Mouse (Mus musculus): ENCODE results near the gene Ehd1. TPM values are rescaled to one million over a fixed set of nuclear protein-coding genes. Genes with fewer than 3 reads are reported as not detected.
A peak's percentile ranks its signal among the peaks of the same experiment; 100 is the strongest.

Ehd1 gene
- polyA plus RNA-seq, 1 experiment = 96.3 TPM

DNA sequence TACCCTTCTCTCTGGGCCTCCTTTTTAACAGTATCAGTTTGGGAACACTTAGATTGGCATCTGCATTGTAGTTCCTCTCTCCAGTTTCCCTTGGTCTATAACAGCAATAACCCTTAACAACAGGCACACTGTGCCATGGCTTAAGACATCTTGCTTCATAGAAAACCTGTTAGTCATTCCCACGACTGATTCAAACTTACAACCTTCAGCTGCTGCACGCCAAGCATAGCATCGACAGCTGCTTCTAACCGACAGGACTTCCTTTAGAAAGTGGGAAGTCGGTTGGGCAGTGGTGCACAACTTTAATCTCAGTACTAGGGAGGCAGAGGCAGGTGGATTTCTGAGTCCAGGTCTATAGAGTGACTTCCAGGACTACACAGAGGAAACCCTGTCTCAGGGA lies 54.7 kb downstream of the Ehd1 start:
- Histone ChIP-seq H3K4me3 (ENCODE audit: insufficient read depth, low read length) (peak overlapping the region; percentile 40), H3K27ac (ENCODE audit: insufficient read depth, low read depth, low read length) (no peak overlapping the region), H3K4me1 (ENCODE audit: control insufficient read depth, insufficient read depth, low read length) (peaks cover 15% of the 10 kb centered on the region)
- TF ChIP-seq CTCF (IDR thresholded peaks at IDR 0.05; ENCODE audit: low read depth, low read length) (no peak), POLR2A (IDR thresholded peaks at IDR 0.05; ENCODE audit: borderline replicate concordance, low read depth, low read length) (no peak)

DNA sequence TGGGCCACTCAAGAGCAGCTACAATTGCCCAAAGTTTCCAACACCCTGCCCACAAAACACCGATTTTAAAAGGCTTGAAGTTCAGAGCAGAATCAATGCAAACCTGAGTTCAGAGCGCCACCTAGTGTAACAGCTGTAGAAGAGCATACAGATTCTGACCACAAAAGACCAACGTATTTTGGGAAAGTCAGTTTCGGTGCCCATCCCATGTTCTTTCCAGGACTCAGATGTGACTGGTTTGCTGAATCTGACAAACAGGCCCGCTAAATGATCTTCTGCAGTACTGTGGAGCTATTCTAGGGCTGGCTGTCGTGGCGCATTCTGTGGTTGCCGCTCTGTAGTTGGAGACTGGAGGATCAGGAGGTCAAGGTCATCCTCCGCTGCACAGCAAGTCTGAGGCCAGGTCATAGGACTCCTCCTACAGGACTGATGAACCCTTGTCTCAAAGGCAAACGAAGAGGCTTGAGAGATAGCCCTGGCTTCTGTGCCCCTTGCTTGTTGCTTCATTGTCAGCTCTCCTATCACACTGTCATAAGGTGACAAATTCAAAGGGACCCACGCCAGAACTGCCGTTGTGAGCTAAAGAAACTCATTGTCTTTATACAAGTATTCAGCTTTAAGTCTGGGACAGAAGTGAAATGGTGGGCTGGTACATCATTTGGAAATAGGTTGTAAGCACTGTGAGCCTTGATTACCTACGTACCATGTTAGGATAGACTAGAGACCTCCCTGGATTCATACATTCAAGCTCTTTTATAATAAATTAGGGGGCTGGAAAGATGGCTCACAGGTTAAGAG lies 55.4 kb downstream of the Ehd1 start:
- Histone ChIP-seq H3K4me3 (ENCODE audit: insufficient read depth, low read length) (peak overlapping the region; percentile 40), H3K27ac (ENCODE audit: insufficient read depth, low read depth, low read length) (no peak overlapping the region), H3K4me1 (ENCODE audit: control insufficient read depth, insufficient read depth, low read length) (peaks cover 18% of the 10 kb centered on the region)
- TF ChIP-seq CTCF (IDR thresholded peaks at IDR 0.05; ENCODE audit: low read depth, low read length) (no peak), POLR2A (IDR thresholded peaks at IDR 0.05; ENCODE audit: borderline replicate concordance, low read depth, low read length) (no peak)

DNA sequence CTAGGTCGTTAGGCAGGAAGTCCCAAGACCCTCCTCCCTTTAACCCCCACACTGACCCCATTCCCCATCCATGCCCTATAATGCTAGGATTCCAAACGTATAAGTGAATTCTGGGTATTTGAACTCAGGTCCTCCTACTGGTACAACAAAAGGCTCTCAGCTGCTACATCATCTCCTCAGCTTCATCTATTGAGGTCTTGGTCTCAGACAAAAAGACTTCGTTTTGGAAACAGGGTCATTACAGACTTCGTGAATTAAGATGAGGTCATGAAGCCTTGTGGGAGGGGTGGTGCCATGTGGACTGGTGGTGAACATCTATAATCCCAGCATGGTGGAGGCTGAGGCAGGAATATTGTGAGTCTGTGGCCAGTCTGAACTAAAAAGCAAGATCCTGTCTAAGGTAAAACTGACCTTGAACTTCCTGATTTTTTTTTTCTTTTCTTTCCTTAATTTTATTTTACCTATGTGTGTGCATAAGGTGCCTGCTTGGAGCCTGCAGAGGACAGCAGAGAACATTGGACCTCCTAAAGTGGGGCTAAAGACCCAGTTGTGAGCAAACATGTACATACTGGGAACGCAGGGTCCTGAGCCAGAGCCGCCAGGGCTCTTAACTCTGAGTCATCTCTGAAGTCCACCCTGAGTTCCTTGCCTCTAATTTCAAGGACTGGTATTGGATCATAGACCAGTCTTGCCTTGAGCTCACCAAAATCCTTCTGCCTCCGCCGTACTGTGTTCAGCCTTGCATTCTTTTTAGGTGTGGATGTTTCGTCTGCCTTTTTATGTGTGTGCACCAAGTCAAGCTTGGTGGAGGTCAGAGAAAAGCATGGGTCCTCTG lies 57.5 kb downstream of the Ehd1 start:
- TF ChIP-seq CTCF (IDR thresholded peaks at IDR 0.05; ENCODE audit: low read depth, low read length) (no peak), POLR2A (IDR thresholded peaks at IDR 0.05; ENCODE audit: borderline replicate concordance, low read depth, low read length) (no peak)
- Histone ChIP-seq H3K4me1 (ENCODE audit: control insufficient read depth, insufficient read depth, low read length) (peaks cover 18% of the 10 kb centered on the region), H3K4me3 (ENCODE audit: insufficient read depth, low read length) (peak overlapping the region; percentile 50), H3K27ac (ENCODE audit: insufficient read depth, low read depth, low read length) (peak overlapping the region; percentile 81)

DNA sequence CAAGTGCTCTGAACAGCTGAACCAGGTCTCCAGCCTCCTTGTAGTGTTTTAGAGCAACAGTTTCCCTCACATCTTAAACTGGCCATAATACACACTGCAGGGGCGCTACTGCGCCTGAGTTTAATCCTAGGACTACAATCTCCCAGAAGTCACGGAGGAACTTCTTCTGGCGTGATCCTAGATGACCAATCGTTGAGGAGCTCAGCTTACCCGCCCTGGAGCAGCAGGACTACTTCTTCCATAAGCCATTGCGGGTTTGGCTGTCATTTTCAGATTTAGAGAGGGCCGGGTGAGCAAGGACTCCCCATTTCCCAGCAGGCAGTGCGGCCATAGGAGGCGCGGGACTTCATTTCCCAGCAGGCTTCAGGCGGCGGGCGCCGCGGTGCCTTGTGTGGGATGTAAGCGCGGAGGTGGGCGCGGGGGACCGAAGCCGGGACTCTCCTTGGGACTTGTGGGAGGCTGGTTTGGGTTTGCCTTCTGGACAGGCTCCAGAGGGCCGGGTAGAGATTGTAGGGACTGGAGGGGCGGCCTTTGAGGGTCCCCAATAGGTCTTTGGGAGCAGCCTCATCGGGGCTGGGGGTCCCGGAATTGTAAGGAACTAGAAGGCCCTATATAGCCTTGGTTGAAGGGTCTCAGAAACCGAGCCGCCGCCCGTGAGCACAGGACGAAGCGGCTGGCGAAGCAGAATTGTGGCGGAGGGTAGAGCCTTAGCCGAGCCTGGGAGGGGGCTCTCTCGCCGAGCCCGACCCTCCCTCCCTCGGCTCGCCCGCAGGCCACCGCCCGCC lies 58.3 kb downstream of the Ehd1 start, which contains the start of gene Men1:
Men1 (plus strand) TSS at position 307 of the 785 bp plus-strand sequence.
- Histone ChIP-seq H3K4me1 (ENCODE audit: control insufficient read depth, insufficient read depth, low read length) (peaks cover 21% of the 10 kb centered on the region), H3K27ac (ENCODE audit: insufficient read depth, low read depth, low read length) (peak within 1 kb of the TSS; percentile 81), H3K4me3 (ENCODE audit: insufficient read depth, low read length) (peak within 1 kb of the TSS; percentile 74)
- TF ChIP-seq CTCF (IDR thresholded peaks at IDR 0.05; ENCODE audit: low read depth, low read length) = no peak
- no peak for TF ChIP-seq POLR2A (IDR thresholded peaks at IDR 0.05; ENCODE audit: borderline replicate concordance, low read depth, low read length)

DNA sequence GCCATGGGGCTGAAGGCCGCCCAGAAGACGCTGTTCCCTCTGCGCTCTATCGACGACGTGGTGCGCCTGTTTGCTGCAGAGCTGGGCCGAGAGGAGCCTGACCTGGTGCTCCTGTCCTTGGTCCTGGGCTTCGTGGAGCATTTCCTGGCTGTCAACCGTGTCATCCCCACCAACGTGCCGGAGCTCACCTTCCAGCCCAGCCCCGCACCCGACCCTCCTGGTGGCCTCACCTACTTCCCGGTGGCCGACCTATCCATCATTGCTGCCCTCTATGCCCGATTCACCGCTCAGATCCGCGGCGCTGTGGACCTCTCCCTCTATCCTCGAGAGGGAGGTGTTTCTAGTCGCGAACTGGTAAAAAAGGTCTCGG lies 58.9 kb downstream of the Ehd1 start:
- TF ChIP-seq CTCF (IDR thresholded peaks at IDR 0.05; ENCODE audit: low read depth, low read length) (no peak), POLR2A (IDR thresholded peaks at IDR 0.05; ENCODE audit: borderline replicate concordance, low read depth, low read length) (no peak)
- no peak overlapping the region for H3K27ac ChIP-seq (ENCODE audit: insufficient read depth, low read depth, low read length)
- H3K4me1 ChIP-seq (ENCODE audit: control insufficient read depth, insufficient read depth, low read length) = peaks cover 26% of the 10 kb centered on the region
- peak overlapping the region; percentile 74 for H3K4me3 ChIP-seq (ENCODE audit: insufficient read depth, low read length)

DNA sequence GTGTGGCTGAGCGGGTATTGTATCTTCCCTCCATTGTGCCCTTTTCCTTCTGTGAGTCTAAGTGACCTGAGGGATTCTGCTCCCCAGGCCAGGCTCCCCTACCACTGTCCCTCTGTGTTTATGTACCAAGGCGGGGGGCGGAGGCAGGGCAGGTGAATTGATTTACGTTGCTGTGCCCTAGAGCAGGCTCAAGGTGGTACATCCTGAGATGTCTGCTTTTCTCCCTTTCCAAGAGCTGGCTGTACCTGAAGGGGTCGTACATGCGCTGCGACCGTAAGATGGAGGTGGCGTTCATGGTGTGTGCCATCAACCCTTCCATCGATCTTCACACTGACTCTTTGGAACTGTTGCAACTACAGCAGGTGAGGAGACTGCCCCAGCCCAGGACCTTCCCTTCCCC lies 60.4 kb downstream of the Ehd1 start:
- Histone ChIP-seq H3K4me1 (ENCODE audit: control insufficient read depth, insufficient read depth, low read length) (peaks cover 21% of the 10 kb centered on the region), H3K27ac (ENCODE audit: insufficient read depth, low read depth, low read length) (no peak overlapping the region), H3K4me3 (ENCODE audit: insufficient read depth, low read length) (no peak overlapping the region)
- no peak for TF ChIP-seq POLR2A (IDR thresholded peaks at IDR 0.05; ENCODE audit: borderline replicate concordance, low read depth, low read length)
- no peak for TF ChIP-seq CTCF (IDR thresholded peaks at IDR 0.05; ENCODE audit: low read depth, low read length)

DNA sequence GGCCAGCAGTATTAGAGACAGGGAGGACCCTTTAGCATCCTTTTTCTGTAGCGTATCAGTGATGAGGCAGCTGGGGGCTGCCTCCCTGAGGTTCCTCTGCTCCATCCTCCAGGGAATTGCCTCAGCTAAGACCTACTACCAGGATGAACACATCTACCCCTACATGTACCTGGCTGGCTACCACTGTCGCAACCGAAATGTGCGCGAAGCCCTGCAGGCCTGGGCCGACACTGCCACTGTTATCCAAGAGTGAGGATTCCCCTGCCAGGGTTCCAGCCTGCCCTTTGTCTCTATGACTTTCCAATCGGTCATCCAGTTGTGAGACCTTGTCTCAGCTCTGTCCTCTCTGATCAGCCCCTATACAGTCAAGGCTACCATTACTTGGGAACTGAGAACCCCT lies 61.6 kb downstream of the Ehd1 start:
- peaks cover 23% of the 10 kb centered on the region for H3K4me1 ChIP-seq (ENCODE audit: control insufficient read depth, insufficient read depth, low read length)
- no peak for TF ChIP-seq POLR2A (IDR thresholded peaks at IDR 0.05; ENCODE audit: borderline replicate concordance, low read depth, low read length)
- TF ChIP-seq CTCF (IDR thresholded peaks at IDR 0.05; ENCODE audit: low read depth, low read length) = no peak
- H3K4me3 ChIP-seq (ENCODE audit: insufficient read depth, low read length) = no peak overlapping the region
- H3K27ac ChIP-seq (ENCODE audit: insufficient read depth, low read depth, low read length) = no peak overlapping the region

DNA sequence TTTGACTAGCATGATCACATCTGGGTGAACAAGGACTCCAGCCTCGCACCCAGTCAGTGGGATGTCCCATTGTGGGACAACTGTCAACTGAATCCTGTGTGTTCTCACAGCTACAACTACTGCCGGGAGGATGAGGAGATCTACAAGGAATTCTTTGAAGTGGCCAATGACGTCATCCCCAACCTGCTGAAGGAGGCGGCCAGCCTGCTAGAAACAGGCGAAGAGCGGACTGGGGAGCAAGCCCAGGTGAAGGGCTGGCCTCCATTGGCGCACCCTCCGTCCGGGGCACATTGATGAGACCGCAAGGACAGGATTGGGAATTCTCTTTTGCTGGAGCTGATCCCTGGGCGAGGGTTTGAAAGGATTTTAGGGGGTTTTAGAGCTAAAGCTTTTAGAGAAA lies 62.2 kb downstream of the Ehd1 start:
- no peak overlapping the region for H3K27ac ChIP-seq (ENCODE audit: insufficient read depth, low read depth, low read length)
- peaks cover 21% of the 10 kb centered on the region for H3K4me1 ChIP-seq (ENCODE audit: control insufficient read depth, insufficient read depth, low read length)
- no peak for TF ChIP-seq POLR2A (IDR thresholded peaks at IDR 0.05; ENCODE audit: borderline replicate concordance, low read depth, low read length)
- TF ChIP-seq CTCF (IDR thresholded peaks at IDR 0.05; ENCODE audit: low read depth, low read length) = no peak
- no peak overlapping the region for H3K4me3 ChIP-seq (ENCODE audit: insufficient read depth, low read length)

DNA sequence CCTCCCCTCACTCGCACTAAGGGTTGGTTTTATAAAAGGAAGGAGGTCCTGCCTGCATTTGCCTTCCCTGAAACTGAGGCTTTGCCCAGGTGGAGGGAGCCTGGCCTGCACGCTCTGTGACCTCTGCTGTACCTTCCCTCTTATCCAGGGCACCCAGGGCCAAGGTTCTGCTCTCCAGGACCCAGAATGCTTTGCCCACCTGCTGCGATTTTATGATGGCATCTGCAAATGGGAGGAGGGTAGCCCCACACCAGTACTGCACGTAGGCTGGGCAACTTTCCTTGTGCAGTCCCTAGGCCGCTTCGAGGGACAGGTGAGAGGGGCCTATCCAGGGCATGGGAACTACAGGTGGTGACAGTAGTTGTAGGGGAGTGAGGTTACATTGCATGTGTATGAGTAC lies 62.7 kb downstream of the Ehd1 start:
- H3K27ac ChIP-seq (ENCODE audit: insufficient read depth, low read depth, low read length) = no peak overlapping the region
- peaks cover 16% of the 10 kb centered on the region for H3K4me1 ChIP-seq (ENCODE audit: control insufficient read depth, insufficient read depth, low read length)
- no peak for TF ChIP-seq CTCF (IDR thresholded peaks at IDR 0.05; ENCODE audit: low read depth, low read length)
- TF ChIP-seq POLR2A (IDR thresholded peaks at IDR 0.05; ENCODE audit: borderline replicate concordance, low read depth, low read length) = no peak
- H3K4me3 ChIP-seq (ENCODE audit: insufficient read depth, low read length) = no peak overlapping the region

Data from bone marrow macrophage, adult 2 months (primary cell).